Mouse (Mus musculus) thymus, adult 2 months (tissue): ENCODE measurements around the gene Cdca7.

Source experiments
- CTCF ChIP-seq: fragments of 200-500 bp; IDR thresholded peaks from 2 replicates; pipeline ENCODE4 v1.5.1; 2012; ENCODE audit warnings: mild to moderate bottlenecking, control low read depth, low read length, moderate library complexity, borderline replicate concordance; ENCODE audit not compliant: control insufficient read depth, poor library complexity, insufficient read depth; ENCODE audit errors: extremely low read depth
- POLR2A ChIP-seq: fragments of 200-500 bp; IDR thresholded peaks from 2 replicates; pipeline ENCODE4 v1.6.1; 2012; ENCODE audit warnings: mild to moderate bottlenecking, low read length, control low read depth, moderate library complexity; ENCODE audit not compliant: control insufficient read depth, poor library complexity, insufficient read depth; ENCODE audit errors: extremely low read depth

DNA sequence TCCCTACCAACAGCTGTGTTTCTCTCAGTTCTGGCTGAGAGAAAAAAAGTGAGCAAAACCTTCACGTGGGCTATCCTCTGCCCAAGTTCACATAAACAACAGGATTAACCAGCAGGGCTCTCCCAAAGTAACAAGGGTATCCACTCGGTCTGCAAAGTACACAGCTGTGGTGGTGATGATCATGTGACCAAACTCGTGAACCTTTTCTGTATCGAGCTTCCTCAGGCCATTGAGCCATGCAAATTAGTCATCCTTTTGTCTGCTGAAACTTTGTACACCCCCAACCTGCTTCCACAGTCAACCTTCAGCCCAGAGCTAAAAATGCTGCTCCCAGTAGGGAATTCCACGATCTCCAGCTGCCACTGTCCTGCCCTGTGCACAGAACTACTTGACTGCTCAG lies 29.3 kb upstream of the Cdca7 start:
- TF ChIP-seq CTCF (no peak), POLR2A (no peak)
